Mouse (Mus musculus) spleen, adult 2 months (tissue): ENCODE data around the gene Dnajc19.

Experiments
- CTCF ChIP-seq: fragments of 200-500 bp; IDR thresholded peaks from 2 replicates; pipeline ENCODE4 v1.5.1; 2011; ENCODE audit warnings: mild to moderate bottlenecking, inconsistent platforms; ENCODE audit not compliant: insufficient read depth, insufficient read length, insufficient replicate concordance; ENCODE audit errors: extremely low read depth
- POLR2A ChIP-seq: fragments of 200-500 bp; IDR thresholded peaks from 2 replicates; pipeline ENCODE4 v1.6.1; 2011; ENCODE audit warnings: low read depth, low read length, inconsistent platforms

DNA sequence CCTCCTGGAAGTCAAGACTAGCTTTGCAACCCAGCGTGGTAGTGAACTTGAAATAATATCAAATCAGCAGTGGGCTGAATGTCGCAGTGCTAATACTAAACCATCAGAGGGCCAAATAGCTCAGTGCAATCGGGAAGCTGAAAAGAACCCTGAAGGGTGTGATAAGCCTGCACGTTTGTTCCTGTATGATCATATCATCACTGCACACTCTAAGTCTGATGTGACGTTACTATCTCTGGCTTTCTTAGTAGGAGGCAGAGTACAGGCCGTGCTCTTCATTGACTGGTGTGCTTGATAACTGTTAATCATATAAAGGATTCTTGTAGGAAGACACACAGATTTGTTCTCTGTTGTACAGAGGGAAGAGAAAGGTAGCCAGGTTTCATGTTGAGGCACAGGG, 48.8 kb upstream of the Dnajc19 start:
- no peak for TF ChIP-seq CTCF
- TF ChIP-seq POLR2A, result no peak
